Mouse (Mus musculus) hindbrain, embryonic 14.5 days (tissue): ENCODE measurements at regions not wholly inside any gene's neighbourhood (a gene's known extent, or its start where the extent isn't known, plus 50 kb on each side); places are given as distances from the start of the nearest gene placed in this dataset.
"Not testable (repeated sequence)": the region's sequence is repeated elsewhere in the genome, so short reads cannot be mapped to it uniquely, and the experiment has no call there.

Source experiments
- ATAC-seq: fragments of 200-750 bp; cut with Nextera tagmentation; 2 replicates; pipeline ENCODE4 v1.8.0; 2017; ENCODE audit warnings: moderate number of reproducible peaks, mild to moderate bottlenecking, moderate TSS enrichment, moderate library complexity; ENCODE audit not compliant: low FRiP score
- DNase-seq: peaks from one replicate; pipeline ENCODE4 v3.0.0-alpha.2; 2015; ENCODE audit warnings: low spot score
- H3K27ac ChIP-seq: fragments of 300-500 bp; sonication (generic); 2 replicates; pipeline ENCODE4 v1.5.1; 2014; ENCODE audit warnings: mild to moderate bottlenecking, moderate library complexity
- H3K27me3 ChIP-seq: fragments of 300-500 bp; sonication (generic); 2 replicates; pipeline ENCODE4 v1.6.1; 2014; ENCODE audit warnings: mild to moderate bottlenecking, low read length, mixed read lengths; ENCODE audit not compliant: control insufficient read depth, insufficient read depth
- H3K36me3 ChIP-seq: fragments of 300-500 bp; sonication (generic); replicated peaks from 2 replicates; pipeline ENCODE4 v1.6.1; 2014; ENCODE audit not compliant: control insufficient read depth, insufficient read depth
- H3K4me1 ChIP-seq: fragments of 300-500 bp; sonication (generic); replicated peaks from 2 replicates; pipeline ENCODE4 v1.6.1; 2014; ENCODE audit warnings: antibody characterized with exemption, low read length, mixed read lengths; ENCODE audit not compliant: control insufficient read depth, insufficient read depth
- H3K4me2 ChIP-seq: fragments of 300-500 bp; sonication (generic); replicated peaks from 2 replicates; pipeline ENCODE4 v1.6.1; 2014; ENCODE audit warnings: mild to moderate bottlenecking, moderate library complexity
- H3K4me3 ChIP-seq: fragments of 300-500 bp; sonication (generic); replicated peaks from 2 replicates; pipeline ENCODE4 v1.5.1; 2014; ENCODE audit warnings: mild to moderate bottlenecking, low read length
- H3K9ac ChIP-seq: fragments of 300-500 bp; sonication (generic); 2 replicates; pipeline ENCODE4 v1.6.1; 2014
- H3K9me3 ChIP-seq: fragments of 300-500 bp; sonication (generic); 2 replicates; pipeline ENCODE4 v1.6.1; 2016; ENCODE audit warnings: low read length; ENCODE audit not compliant: control insufficient read depth
- WGBS: fragments of 180-500 bp; shearing (Covaris S2); extraction: QIAGEN DNeasy Blood & Tissue Kit; methylation state at CpG from one replicate; pipeline ENCODE4 v1.1.7; 2014; 5-methylcytosine and 5-hydroxymethylcytosine counted together

DNA sequence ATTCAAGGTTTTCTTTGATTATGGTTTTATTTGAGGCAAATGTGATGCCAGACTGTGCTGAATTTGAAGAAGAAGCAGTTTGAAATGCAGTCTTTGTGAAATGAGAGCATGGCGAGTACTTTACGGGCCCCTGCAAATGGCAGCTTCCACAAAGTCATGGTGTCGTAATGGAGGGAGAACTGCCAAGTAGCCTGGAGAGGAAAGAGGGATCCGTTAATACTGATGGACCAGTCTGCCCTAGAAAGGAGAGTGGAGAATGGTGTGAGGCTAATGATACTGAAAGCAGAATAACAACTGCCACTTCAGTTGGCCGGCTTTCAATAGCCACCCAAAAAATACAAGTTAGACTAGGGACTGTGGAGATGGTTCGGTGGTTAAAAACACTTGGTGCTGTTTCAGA, 492.8 kb downstream of the Gm4340 start:
- DNase-seq (no peak), ATAC-seq (peak; percentile 14; the same call in 1 of the 2 replicates)
- no peaks in the 10 kb centered on the region for H3K9me3 ChIP-seq
- no peak overlapping the region for H3K9ac ChIP-seq
- H3K4me1 ChIP-seq: no peaks in the 10 kb centered on the region
- H3K4me3 ChIP-seq: no peak overlapping the region
- no peak overlapping the region for H3K27ac ChIP-seq
- no peaks in the 10 kb centered on the region for H3K36me3 ChIP-seq
- H3K27me3 ChIP-seq: no peaks in the 10 kb centered on the region
- 88% methylated on average over 6 of the region's 6 CpGs for WGBS
- no peak overlapping the region for H3K4me2 ChIP-seq

DNA sequence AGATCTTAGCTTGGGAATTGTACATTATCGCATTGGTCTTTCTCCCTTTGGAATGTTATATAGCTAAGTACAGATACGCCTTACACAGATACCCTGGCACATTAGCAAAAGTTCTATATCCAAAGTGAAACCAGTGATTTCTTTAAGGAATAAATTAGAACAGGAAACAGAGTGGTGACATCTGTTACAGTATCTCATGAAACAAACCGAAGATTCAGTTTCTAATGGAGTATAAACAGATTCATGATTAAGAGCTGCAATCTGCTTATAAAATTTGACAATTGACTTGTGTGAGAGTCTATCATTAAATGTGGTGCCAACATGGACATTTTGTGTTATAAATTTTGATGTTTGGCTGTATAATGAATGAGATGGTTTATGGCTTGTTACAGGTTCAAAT, 501.1 kb downstream of the Gm4340 start:
- no peak for DNase-seq
- no peak overlapping the region for H3K9ac ChIP-seq
- 94% methylated on average over 3 of the region's 3 CpGs for WGBS
- no peaks in the 10 kb centered on the region for H3K9me3 ChIP-seq
- H3K4me3 ChIP-seq: no peak overlapping the region
- H3K27ac ChIP-seq: no peak overlapping the region
- H3K36me3 ChIP-seq: no peaks in the 10 kb centered on the region
- no peak overlapping the region for H3K4me2 ChIP-seq
- no peaks in the 10 kb centered on the region for H3K4me1 ChIP-seq
- ATAC-seq: no peak
- no peaks in the 10 kb centered on the region for H3K27me3 ChIP-seq

DNA sequence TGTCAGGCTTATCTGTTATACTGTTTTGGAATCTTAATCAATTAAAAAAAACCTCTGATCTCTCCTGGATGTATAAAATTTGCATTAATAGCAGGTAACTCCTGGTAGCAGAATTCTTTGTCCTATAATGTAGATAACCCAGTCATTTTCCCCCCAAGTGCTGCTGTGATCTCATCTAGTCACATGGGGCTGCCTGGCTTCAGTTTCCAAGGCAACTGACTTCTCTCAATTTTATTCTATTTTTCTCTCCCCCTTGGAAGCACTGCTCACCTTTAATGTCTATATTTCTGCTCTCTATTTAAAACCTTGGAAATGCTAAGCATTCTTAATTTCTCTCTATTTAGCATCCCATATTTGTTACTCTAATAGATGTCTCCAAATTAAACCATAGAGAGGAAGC, 515.1 kb downstream of the Gm4340 start:
- ATAC-seq (no peak), DNase-seq (no peak)
- H3K4me1 ChIP-seq: no peaks in the 10 kb centered on the region
- H3K9me3 ChIP-seq: no peaks in the 10 kb centered on the region
- no peak overlapping the region for H3K4me3 ChIP-seq
- no peaks in the 10 kb centered on the region for H3K27me3 ChIP-seq
- no peak overlapping the region for H3K4me2 ChIP-seq
- H3K9ac ChIP-seq: no peak overlapping the region
- H3K27ac ChIP-seq: no peak overlapping the region
- no peaks in the 10 kb centered on the region for H3K36me3 ChIP-seq

DNA sequence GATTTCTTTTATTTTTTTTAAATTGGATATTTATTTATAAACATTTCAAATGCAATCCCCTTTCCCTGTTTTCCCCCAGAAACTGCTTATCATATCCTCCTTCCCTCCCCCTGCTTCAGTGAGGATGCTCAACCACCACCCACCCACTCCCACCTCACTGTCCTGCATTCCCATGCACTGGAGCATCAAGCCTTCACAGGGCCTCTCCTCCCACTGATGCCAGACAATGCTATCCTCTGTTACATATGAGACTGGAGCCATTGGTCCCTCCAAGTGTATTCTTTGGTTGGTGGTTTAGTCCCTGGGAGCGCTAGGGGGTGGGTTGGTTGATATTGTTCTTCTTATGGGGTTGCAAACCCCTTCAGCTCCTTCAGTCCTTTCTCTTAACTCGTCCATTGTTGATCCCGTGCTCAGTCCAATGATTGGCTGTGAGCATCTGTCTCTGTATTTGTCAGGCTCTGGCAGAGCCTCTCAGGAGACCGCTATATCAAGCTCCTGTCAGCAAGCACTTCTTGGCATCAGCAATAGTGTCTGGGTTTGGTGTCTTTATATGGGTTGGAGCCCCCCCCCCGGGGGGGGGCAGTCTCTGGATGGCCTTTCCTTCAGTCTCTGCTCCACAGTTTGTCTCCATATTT, 519.6 kb downstream of the Gm4340 start:
- 43% methylated on average over 5 of the region's 5 CpGs for WGBS
- H3K4me2 ChIP-seq, DNase-seq, H3K9ac ChIP-seq, H3K27ac ChIP-seq, H3K4me3 ChIP-seq, H3K27me3 ChIP-seq, H3K4me1 ChIP-seq, H3K9me3 ChIP-seq, H3K36me3 ChIP-seq: not testable (repeated sequence)
- ATAC-seq: peak; percentile 34; the same call in 1 of the 2 replicates
